Mouse (Mus musculus): ENCODE measurements around the gene Slc24a3. TPM values are rescaled to one million over a fixed set of nuclear protein-coding genes. Genes with fewer than 3 reads are reported as not detected.

Slc24a3 gene
- polyA plus RNA-seq, 1 experiment from 2014 or later: 2.1 TPM

DNA sequence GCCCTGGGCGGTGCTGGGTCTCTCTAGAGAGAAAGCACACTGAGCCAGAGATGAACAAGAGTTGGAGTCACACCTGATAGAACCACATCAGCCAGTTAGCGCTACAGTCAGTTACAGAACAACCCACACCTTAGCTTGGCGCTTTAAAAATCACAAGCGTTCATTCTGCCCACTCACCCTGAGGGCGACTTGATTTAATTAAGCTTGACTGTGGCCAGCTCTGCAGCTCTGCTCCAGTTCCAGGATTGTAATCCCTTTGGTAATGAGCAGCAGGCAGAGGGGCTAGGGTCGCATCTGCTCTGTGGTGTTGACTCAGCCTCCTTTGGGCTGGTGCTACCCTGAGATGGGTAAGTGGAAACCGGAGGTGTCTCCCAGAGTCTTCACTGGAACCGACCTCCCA, 446.2 kb downstream of the Slc24a3 start:
- no peak for DNase-seq (ENCODE audit: low spot score)
- no peak overlapping the region for H3K9ac ChIP-seq (ENCODE audit: low read depth, low read length)
- H3K4me1 ChIP-seq (replicated peaks; ENCODE audit: control insufficient read depth, insufficient read depth, low read length): 0 out of 2 replicates have a peak, but pooled peaks cover 4% of the 10 kb centered on the region
- ATAC-seq (replicated peaks; ENCODE audit: low FRiP score): no peak
- 86% methylated on average over 8 of the region's 8 CpGs for WGBS
- H3K27ac ChIP-seq (ENCODE audit: low read depth, low read length): no peak overlapping the region
- H3K27me3 ChIP-seq (replicated peaks; ENCODE audit: control insufficient read depth, insufficient read depth, low read length): no peaks in the 10 kb centered on the region
- H3K4me2 ChIP-seq: no peak overlapping the region
- no peaks in the 10 kb centered on the region for H3K36me3 ChIP-seq (ENCODE audit: control insufficient read depth, insufficient read depth, low read length)
- H3K4me3 ChIP-seq (ENCODE audit: low read depth, low read length): no peak overlapping the region
- H3K9me3 ChIP-seq (ENCODE audit: control insufficient read depth, low read length): no peaks in the 10 kb centered on the region

DNA sequence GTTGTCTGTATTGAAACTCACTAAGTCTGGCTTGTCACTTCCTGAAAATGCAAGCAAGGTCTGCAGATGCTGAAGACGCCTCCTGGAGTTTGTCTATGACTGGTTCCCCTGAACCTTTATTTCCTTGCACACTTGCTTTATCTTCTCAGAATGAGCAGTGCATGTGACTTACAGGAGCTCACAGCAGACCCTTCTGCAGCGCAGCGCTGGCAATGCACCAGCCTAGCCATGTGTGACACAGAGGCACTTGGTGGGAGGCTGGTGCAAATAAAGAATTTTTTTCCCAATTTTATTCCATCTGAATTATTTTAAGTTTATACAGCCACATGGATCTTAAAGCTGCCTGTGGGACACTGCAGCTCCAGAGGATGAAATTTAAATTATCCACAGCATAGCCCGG, 452.1 kb downstream of the Slc24a3 start:
- Histone ChIP-seq H3K27me3 (replicated peaks; ENCODE audit: control insufficient read depth, insufficient read depth, low read length) (no peaks in the 10 kb centered on the region), H3K4me2 (no peak overlapping the region), H3K9ac (ENCODE audit: low read depth, low read length) (no peak overlapping the region), H3K4me1 (replicated peaks; ENCODE audit: control insufficient read depth, insufficient read depth, low read length) (no peaks in the 10 kb centered on the region), H3K4me3 (ENCODE audit: low read depth, low read length) (no peak overlapping the region), H3K27ac (ENCODE audit: low read depth, low read length) (no peak overlapping the region), H3K9me3 (ENCODE audit: control insufficient read depth, low read length) (no peaks in the 10 kb centered on the region), H3K36me3 (ENCODE audit: control insufficient read depth, insufficient read depth, low read length) (no peaks in the 10 kb centered on the region)
- DNase-seq (ENCODE audit: low spot score): no peak
- ATAC-seq (replicated peaks; ENCODE audit: low FRiP score): no peak
- WGBS: 86% methylated on average over 4 of the region's 4 CpGs

DNA sequence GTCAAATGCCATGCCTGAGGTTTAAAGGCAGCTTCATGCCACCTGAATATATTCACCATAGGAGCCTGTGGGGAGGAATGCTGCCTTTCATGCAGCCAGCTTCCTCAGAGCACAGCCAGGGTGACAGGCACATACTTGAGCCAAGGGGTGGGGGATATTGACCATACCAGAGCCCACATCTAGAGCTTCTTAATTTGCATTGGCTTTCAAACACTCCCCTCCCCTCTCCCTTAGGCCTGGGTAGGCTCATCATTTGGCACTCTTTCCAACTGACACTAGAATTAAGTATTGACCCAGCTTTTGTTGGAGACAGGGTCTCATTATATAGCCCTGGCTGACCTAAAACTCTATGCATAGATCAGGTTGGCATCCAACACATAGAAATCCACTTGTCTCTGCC, 453.2 kb downstream of the Slc24a3 start:
- H3K4me2 ChIP-seq: no peak overlapping the region

GRCm38 (mm10) chr2:145621119-145621518, 453.6 kb downstream of the Slc24a3 start:
- Histone ChIP-seq H3K27ac (ENCODE audit: low read depth, low read length) (no peak overlapping the region), H3K4me1 (replicated peaks; ENCODE audit: control insufficient read depth, insufficient read depth, low read length) (no peaks in the 10 kb centered on the region), H3K4me2 (no peak overlapping the region), H3K9me3 (ENCODE audit: control insufficient read depth, low read length) (no peaks in the 10 kb centered on the region), H3K36me3 (ENCODE audit: control insufficient read depth, insufficient read depth, low read length) (no peaks in the 10 kb centered on the region), H3K9ac (ENCODE audit: low read depth, low read length) (no peak overlapping the region), H3K27me3 (replicated peaks; ENCODE audit: control insufficient read depth, insufficient read depth, low read length) (no peaks in the 10 kb centered on the region), H3K4me3 (ENCODE audit: low read depth, low read length) (no peak overlapping the region)
- 45% methylated on average over 9 of the region's 9 CpGs for WGBS
- ATAC-seq (replicated peaks; ENCODE audit: low FRiP score) (no peak; the same call in 1 of the 2 replicates), DNase-seq (ENCODE audit: low spot score) (no peak)

More for the DNA sequence above, 453.2 kb downstream of the Slc24a3 start:
- Histone ChIP-seq H3K9ac (ENCODE audit: low read depth, low read length) (no peak overlapping the region), H3K4me1 (replicated peaks; ENCODE audit: control insufficient read depth, insufficient read depth, low read length) (no peaks in the 10 kb centered on the region), H3K36me3 (ENCODE audit: control insufficient read depth, insufficient read depth, low read length) (no peaks in the 10 kb centered on the region), H3K27me3 (replicated peaks; ENCODE audit: control insufficient read depth, insufficient read depth, low read length) (no peaks in the 10 kb centered on the region), H3K9me3 (ENCODE audit: control insufficient read depth, low read length) (no peaks in the 10 kb centered on the region), H3K27ac (ENCODE audit: low read depth, low read length) (no peak overlapping the region), H3K4me3 (ENCODE audit: low read depth, low read length) (no peak overlapping the region)
- ATAC-seq (replicated peaks; ENCODE audit: low FRiP score): no peak
- no peak for DNase-seq (ENCODE audit: low spot score)

DNA sequence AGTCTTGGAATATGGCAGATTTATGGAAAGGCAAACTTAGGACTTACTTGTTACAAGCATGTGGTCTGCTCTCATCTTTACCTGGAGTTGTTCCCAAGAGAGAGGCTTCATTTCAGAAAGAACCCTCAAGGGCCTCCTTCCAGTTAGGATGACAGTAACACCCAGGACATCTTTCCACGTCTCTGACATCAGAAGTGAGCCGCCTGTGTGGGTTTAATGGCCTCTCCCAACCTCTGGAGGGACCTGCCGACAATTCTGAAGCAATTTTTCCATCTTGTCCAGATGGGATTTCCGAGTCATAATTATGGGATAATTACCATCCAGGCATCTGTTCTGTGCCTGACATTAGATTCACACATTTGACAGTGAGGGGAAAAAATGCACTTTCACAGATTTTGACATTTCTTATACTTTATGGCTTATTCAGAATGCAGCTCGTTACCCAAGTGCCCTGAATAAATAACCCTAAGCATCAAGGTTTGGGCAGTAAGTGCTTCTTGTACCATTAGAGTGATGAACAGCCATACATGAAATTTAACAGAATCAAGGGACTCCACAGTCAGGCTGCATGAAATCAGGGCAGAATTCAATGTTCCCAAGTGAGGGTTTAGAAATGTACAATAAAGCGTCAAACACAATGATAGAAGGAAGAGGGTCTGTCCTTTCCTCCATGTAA, 463.7 kb downstream of the Slc24a3 start:
- no peak overlapping the region for H3K27ac ChIP-seq (ENCODE audit: low read depth, low read length)
- ATAC-seq (replicated peaks; ENCODE audit: low FRiP score): no peak
- H3K27me3 ChIP-seq (replicated peaks; ENCODE audit: control insufficient read depth, insufficient read depth, low read length): no peaks in the 10 kb centered on the region
- 78% methylated on average over 6 of the region's 6 CpGs for WGBS
- H3K4me1 ChIP-seq (replicated peaks; ENCODE audit: control insufficient read depth, insufficient read depth, low read length): no peaks in the 10 kb centered on the region
- H3K9me3 ChIP-seq (ENCODE audit: control insufficient read depth, low read length): no peaks in the 10 kb centered on the region
- no peak for DNase-seq (ENCODE audit: low spot score)
- no peak overlapping the region for H3K9ac ChIP-seq (ENCODE audit: low read depth, low read length)
- H3K36me3 ChIP-seq (ENCODE audit: control insufficient read depth, insufficient read depth, low read length): no peaks in the 10 kb centered on the region
- no peak overlapping the region for H3K4me2 ChIP-seq
- no peak overlapping the region for H3K4me3 ChIP-seq (ENCODE audit: low read depth, low read length)

GRCm38 (mm10) chr2:145631799-145632174, 464.2 kb downstream of the Slc24a3 start:
- H3K36me3 ChIP-seq (ENCODE audit: control insufficient read depth, insufficient read depth, low read length): no peaks in the 10 kb centered on the region
- DNase-seq (ENCODE audit: low spot score) (no peak), ATAC-seq (replicated peaks; ENCODE audit: low FRiP score) (no peak)
- H3K4me2 ChIP-seq: no peak overlapping the region
- no peak overlapping the region for H3K27ac ChIP-seq (ENCODE audit: low read depth, low read length)
- H3K9me3 ChIP-seq (ENCODE audit: control insufficient read depth, low read length): no peaks in the 10 kb centered on the region
- H3K9ac ChIP-seq (ENCODE audit: low read depth, low read length): no peak overlapping the region
- no peaks in the 10 kb centered on the region for H3K4me1 ChIP-seq (replicated peaks; ENCODE audit: control insufficient read depth, insufficient read depth, low read length)
- WGBS: 66% methylated on average over 4 of the region's 4 CpGs
- H3K27me3 ChIP-seq (replicated peaks; ENCODE audit: control insufficient read depth, insufficient read depth, low read length): no peaks in the 10 kb centered on the region
- H3K4me3 ChIP-seq (ENCODE audit: low read depth, low read length): no peak overlapping the region

DNA sequence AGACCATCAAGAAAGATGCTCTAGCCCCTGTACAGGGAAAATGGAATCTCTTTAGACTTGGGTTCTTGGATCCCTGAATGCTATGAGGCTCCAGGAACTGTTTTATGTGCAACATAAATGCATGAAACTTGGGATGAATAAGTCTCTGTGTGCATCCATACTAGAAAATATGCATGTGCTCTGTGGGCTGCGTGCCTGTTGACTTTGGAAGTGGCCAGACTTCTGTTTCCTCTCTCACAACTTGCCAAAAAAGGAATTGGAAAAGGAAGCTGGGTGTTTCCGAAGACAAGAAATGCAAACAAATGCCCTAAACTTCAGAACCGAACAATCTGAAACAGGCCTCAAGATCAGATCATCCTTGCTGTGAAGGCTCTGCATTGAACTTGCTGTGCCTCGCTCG, 466.3 kb downstream of the Slc24a3 start:
- ATAC-seq (replicated peaks; ENCODE audit: low FRiP score) (no peak), DNase-seq (ENCODE audit: low spot score) (no peak)
- Histone ChIP-seq H3K36me3 (ENCODE audit: control insufficient read depth, insufficient read depth, low read length) (no peaks in the 10 kb centered on the region), H3K27me3 (replicated peaks; ENCODE audit: control insufficient read depth, insufficient read depth, low read length) (no peaks in the 10 kb centered on the region), H3K9me3 (ENCODE audit: control insufficient read depth, low read length) (no peaks in the 10 kb centered on the region), H3K4me3 (ENCODE audit: low read depth, low read length) (no peak overlapping the region), H3K27ac (ENCODE audit: low read depth, low read length) (no peak overlapping the region), H3K4me2 (no peak overlapping the region), H3K4me1 (replicated peaks; ENCODE audit: control insufficient read depth, insufficient read depth, low read length) (no peaks in the 10 kb centered on the region), H3K9ac (ENCODE audit: low read depth, low read length) (no peak overlapping the region)
- WGBS: 70% methylated on average over 5 of the region's 5 CpGs

DNA sequence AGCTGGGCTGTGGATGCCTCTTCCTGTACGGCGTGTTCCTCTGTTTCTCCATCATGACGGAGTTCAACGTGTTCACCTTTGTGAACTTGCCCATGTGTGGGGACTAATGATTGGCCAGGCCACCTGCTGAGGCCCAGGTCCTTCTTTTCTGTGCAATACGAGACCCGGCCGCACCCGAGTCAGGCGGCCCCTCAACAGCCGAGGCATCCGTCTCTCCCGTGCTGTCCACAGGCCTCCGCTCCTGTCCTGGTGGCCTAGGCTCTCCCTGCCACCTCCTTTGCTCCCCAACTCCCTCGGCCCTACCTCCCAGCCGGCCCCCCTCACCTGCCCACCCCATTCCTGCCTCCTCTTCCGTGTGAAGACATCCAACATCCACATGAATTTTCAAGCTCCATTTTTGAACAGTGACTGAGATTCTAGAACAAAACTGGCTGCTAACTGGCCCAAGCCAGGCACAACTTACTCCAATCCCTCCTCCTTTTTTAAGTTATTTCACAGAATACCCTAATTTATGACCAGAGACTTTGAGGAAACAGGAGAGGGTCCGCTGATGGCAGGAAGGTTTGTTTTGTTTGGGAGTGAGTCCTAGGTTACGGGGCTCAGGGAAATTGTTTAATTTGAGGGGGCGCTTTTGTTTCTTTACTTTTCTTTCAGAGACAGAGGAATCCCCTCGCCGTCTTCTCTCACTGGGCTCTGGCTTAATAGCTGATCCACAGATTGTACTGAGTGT, 472.9 kb downstream of the Slc24a3 start:
- no peaks in the 10 kb centered on the region for H3K36me3 ChIP-seq (ENCODE audit: control insufficient read depth, insufficient read depth, low read length)
- H3K9me3 ChIP-seq (ENCODE audit: control insufficient read depth, low read length): no peaks in the 10 kb centered on the region
- no peak overlapping the region for H3K9ac ChIP-seq (ENCODE audit: low read depth, low read length)
- no peaks in the 10 kb centered on the region for H3K27me3 ChIP-seq (replicated peaks; ENCODE audit: control insufficient read depth, insufficient read depth, low read length)
- H3K4me1 ChIP-seq (replicated peaks; ENCODE audit: control insufficient read depth, insufficient read depth, low read length): no peaks in the 10 kb centered on the region
- ATAC-seq (replicated peaks; ENCODE audit: low FRiP score): no peak
- no peak overlapping the region for H3K4me2 ChIP-seq
- DNase-seq (ENCODE audit: low spot score): no peak
- H3K27ac ChIP-seq (ENCODE audit: low read depth, low read length): no peak overlapping the region
- no peak overlapping the region for H3K4me3 ChIP-seq (ENCODE audit: low read depth, low read length)
- WGBS: 83% methylated on average over 21 of the region's 21 CpGs

DNA sequence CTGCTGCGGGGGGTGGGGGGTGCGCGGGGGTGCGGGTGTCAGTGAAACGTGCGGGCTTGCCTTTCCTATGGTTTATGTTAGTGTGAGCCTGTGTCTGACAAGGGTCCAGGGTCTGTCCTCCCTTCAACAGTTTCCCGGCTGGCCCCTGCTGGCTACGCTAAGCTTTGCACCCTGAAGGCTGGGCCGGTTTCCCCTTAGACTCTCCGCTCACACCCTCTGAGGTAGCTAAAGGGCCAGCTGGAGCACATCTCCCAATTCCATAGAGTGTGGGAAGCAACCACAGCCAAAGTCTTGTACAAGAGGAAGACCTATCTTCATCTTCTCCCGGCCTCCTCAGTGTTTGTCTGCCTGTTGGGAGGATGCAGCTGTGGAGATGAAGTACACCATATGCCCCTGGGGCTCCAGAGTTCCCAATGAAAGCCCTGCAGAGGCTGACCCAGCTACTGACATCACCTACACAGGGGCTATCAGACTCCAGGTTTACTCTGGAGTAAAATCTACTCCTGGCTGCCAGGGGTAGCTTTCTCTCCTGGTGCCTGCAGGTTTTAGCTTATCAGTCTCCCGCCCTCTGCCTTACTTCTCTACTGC, 487.9 kb downstream of the Slc24a3 start:
- 37% methylated on average over 12 of the region's 12 CpGs for WGBS
- H3K27me3 ChIP-seq (replicated peaks; ENCODE audit: control insufficient read depth, insufficient read depth, low read length): no peaks in the 10 kb centered on the region
- H3K9me3 ChIP-seq (ENCODE audit: control insufficient read depth, low read length): no peaks in the 10 kb centered on the region
- H3K4me2 ChIP-seq: no peak overlapping the region
- H3K4me1 ChIP-seq (replicated peaks; ENCODE audit: control insufficient read depth, insufficient read depth, low read length): no peaks in the 10 kb centered on the region
- H3K4me3 ChIP-seq (ENCODE audit: low read depth, low read length): no peak overlapping the region
- no peak for DNase-seq (ENCODE audit: low spot score)
- H3K9ac ChIP-seq (ENCODE audit: low read depth, low read length): no peak overlapping the region
- H3K36me3 ChIP-seq (ENCODE audit: control insufficient read depth, insufficient read depth, low read length): no peaks in the 10 kb centered on the region
- ATAC-seq (replicated peaks; ENCODE audit: low FRiP score): no peak
- H3K27ac ChIP-seq (ENCODE audit: low read depth, low read length): no peak overlapping the region

All from liver, embryonic 11.5 days (tissue).